Mouse (Mus musculus): ENCODE measurements at regions not wholly inside any gene's neighbourhood (a gene's known extent, or its start where the extent isn't known, plus 50 kb on each side); places are given as distances from the start of the nearest gene placed in this dataset.

DNA sequence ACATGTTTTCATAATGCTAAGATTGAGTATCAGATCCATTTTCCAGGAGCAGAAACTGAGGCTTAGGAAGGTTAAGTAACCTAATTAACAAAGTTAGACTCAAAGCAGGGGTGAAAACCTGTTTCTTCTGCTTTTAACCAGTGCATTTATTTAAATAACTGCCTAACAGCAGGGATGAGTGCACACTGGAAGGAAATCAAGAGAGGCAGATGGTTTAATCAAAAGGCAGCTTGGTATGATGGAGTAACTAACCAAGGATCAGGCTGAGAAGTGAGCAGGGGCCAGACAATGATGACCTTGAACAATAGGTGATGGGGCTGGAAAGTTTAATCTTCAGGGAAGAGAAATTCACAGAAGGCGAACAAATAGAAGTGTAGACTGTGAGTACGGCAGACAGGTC, 199.9 kb downstream of the Emp1 start:
- no peak for DNase-seq (ENCODE audit: low read depth in 1 of 2, low spot score in 2 of 2)
- Histone ChIP-seq H3K4me3 (ENCODE audit: extremely low read depth, insufficient read depth, insufficient read length) (no peak overlapping the region), H3K27me3 (ENCODE audit: control insufficient read depth, insufficient read depth, low read length) (no peaks in the 10 kb centered on the region), H3K36me3 (ENCODE audit: control insufficient read depth, insufficient read depth, low read length) (no peaks in the 10 kb centered on the region), H3K4me1 (ENCODE audit: control insufficient read depth, insufficient read depth, insufficient read length) (no peaks in the 10 kb centered on the region), H3K27ac (ENCODE audit: insufficient read depth, low read length) (no peak overlapping the region)
- no peak for TF ChIP-seq POLR2A (IDR thresholded peaks at IDR 0.05; ENCODE audit: low read depth, low read length)
- TF ChIP-seq CTCF (IDR thresholded peaks at IDR 0.05; ENCODE audit: extremely low read depth, insufficient read depth, insufficient read length, insufficient replicate concordance): no peak
- 94% methylated on average over 2 of the region's 2 CpGs for WGBS

DNA sequence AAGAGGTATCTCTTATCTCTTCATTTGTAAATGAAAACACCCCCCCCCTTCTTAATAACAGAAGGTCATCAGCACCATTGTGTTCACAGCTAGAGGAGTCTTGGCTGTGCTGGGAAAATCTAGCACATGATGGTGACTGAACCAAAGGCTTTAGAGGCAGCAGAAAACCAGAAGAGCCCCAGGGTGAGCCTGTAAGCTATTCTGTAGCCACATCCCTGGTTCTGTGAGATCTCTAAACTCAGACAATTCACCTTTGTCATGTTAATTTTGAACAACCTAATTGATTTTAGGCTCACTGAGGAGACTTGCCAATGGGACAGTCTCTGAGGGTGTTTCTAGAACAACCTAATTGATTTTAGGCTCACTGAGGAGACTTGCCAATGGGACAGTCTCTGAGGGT, 201.4 kb downstream of the Emp1 start:
- Histone ChIP-seq H3K4me1 (ENCODE audit: control insufficient read depth, insufficient read depth, insufficient read length) (no peaks in the 10 kb centered on the region), H3K27ac (ENCODE audit: insufficient read depth, low read length) (no peak overlapping the region), H3K27me3 (ENCODE audit: control insufficient read depth, insufficient read depth, low read length) (no peaks in the 10 kb centered on the region), H3K36me3 (ENCODE audit: control insufficient read depth, insufficient read depth, low read length) (no peaks in the 10 kb centered on the region), H3K4me3 (ENCODE audit: extremely low read depth, insufficient read depth, insufficient read length) (no peak overlapping the region)
- DNase-seq (ENCODE audit: low read depth in 1 of 2, low spot score in 2 of 2): no peak
- TF ChIP-seq POLR2A (IDR thresholded peaks at IDR 0.05; ENCODE audit: low read depth, low read length): no peak
- no peak for TF ChIP-seq CTCF (IDR thresholded peaks at IDR 0.05; ENCODE audit: extremely low read depth, insufficient read depth, insufficient read length, insufficient replicate concordance)

DNA sequence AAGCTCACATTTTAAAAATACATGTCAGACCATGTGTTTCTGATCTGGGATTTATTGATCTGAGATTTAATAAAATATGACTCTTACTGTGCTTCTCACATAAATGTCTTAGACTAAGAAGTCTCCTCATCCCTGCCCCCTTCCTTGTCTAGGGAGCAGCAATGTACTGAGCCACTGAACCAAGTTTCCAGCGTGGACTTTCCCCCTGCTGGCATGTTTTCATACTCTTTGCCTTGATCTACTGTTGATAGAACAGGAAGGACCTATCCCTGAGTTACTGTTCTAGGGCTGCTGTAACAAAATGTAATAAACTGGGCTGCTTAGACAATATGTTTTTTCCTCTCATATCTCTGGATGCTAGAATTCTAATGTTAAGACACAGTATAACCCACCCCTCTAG, 206.7 kb downstream of the Emp1 start:
- H3K27me3 ChIP-seq (ENCODE audit: control insufficient read depth, insufficient read depth, low read length): no peaks in the 10 kb centered on the region
- no peaks in the 10 kb centered on the region for H3K4me1 ChIP-seq (ENCODE audit: control insufficient read depth, insufficient read depth, insufficient read length)
- DNase-seq (ENCODE audit: low read depth in 1 of 2, low spot score in 2 of 2): no peak
- no peak overlapping the region for H3K4me3 ChIP-seq (ENCODE audit: extremely low read depth, insufficient read depth, insufficient read length)
- H3K36me3 ChIP-seq (ENCODE audit: control insufficient read depth, insufficient read depth, low read length): no peaks in the 10 kb centered on the region
- TF ChIP-seq CTCF (IDR thresholded peaks at IDR 0.05; ENCODE audit: extremely low read depth, insufficient read depth, insufficient read length, insufficient replicate concordance): no peak
- TF ChIP-seq POLR2A (IDR thresholded peaks at IDR 0.05; ENCODE audit: low read depth, low read length): no peak
- 54% methylated on average over 1 of the region's 1 CpGs for WGBS
- H3K27ac ChIP-seq (ENCODE audit: insufficient read depth, low read length): no peak overlapping the region

DNA sequence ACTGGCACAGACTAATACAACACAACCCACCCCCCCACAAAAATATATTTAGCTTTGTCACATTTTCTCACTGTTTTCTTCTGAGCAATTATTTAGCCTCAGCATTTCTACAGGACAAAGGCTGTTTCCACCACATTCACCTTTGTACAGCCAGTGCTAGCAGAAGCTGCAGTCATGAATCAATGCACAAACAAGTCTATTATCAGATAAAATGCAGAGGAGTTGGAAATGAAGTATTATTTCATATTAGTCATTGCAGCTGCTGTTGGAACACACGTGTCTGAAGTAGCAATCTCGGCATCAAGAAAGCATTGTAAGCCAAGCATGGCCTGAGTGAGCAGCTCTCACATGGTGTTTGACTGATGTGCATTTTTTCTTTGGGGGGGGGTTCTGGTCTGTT, 212.9 kb downstream of the Emp1 start:
- no peak for TF ChIP-seq POLR2A (IDR thresholded peaks at IDR 0.05; ENCODE audit: low read depth, low read length)
- TF ChIP-seq CTCF (IDR thresholded peaks at IDR 0.05; ENCODE audit: extremely low read depth, insufficient read depth, insufficient read length, insufficient replicate concordance): no peak

DNA sequence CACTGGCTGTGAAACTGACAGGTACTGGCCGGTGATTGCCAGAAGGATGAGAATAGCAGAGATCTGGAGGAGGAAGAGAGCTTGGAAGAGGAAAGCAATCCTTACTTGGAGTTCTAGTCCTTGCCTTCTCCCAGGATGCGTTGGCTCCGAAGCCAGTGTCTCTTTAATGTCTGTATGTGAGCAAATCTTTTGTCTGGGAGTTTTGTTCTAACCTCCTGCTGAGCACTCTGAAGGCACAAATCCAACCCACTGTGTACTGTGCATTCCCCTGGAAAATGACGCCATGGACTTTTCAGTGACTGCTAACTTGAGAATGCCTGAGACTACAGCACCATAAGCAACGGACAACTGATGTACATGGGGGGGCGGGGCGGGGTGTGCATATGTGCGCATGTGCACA, 216.4 kb downstream of the Emp1 start:
- Histone ChIP-seq H3K27ac (ENCODE audit: insufficient read depth, low read length) (no peak overlapping the region), H3K27me3 (ENCODE audit: control insufficient read depth, insufficient read depth, low read length) (no peaks in the 10 kb centered on the region), H3K4me1 (ENCODE audit: control insufficient read depth, insufficient read depth, insufficient read length) (no peaks in the 10 kb centered on the region), H3K36me3 (ENCODE audit: control insufficient read depth, insufficient read depth, low read length) (no peaks in the 10 kb centered on the region), H3K4me3 (ENCODE audit: extremely low read depth, insufficient read depth, insufficient read length) (no peak overlapping the region)
- TF ChIP-seq CTCF (IDR thresholded peaks at IDR 0.05; ENCODE audit: extremely low read depth, insufficient read depth, insufficient read length, insufficient replicate concordance): no peak
- TF ChIP-seq POLR2A (IDR thresholded peaks at IDR 0.05; ENCODE audit: low read depth, low read length): no peak
- no peak for DNase-seq (ENCODE audit: low read depth in 1 of 2, low spot score in 2 of 2)
- WGBS: 90% methylated on average over 8 of the region's 8 CpGs

More for the DNA sequence above, 212.9 kb downstream of the Emp1 start:
- no peak for DNase-seq (ENCODE audit: low read depth in 1 of 2, low spot score in 2 of 2)
- Histone ChIP-seq H3K27me3 (ENCODE audit: control insufficient read depth, insufficient read depth, low read length) (no peaks in the 10 kb centered on the region), H3K4me1 (ENCODE audit: control insufficient read depth, insufficient read depth, insufficient read length) (no peaks in the 10 kb centered on the region), H3K36me3 (ENCODE audit: control insufficient read depth, insufficient read depth, low read length) (no peaks in the 10 kb centered on the region), H3K4me3 (ENCODE audit: extremely low read depth, insufficient read depth, insufficient read length) (no peak overlapping the region), H3K27ac (ENCODE audit: insufficient read depth, low read length) (no peak overlapping the region)
- 90% methylated on average over 2 of the region's 2 CpGs for WGBS

DNA sequence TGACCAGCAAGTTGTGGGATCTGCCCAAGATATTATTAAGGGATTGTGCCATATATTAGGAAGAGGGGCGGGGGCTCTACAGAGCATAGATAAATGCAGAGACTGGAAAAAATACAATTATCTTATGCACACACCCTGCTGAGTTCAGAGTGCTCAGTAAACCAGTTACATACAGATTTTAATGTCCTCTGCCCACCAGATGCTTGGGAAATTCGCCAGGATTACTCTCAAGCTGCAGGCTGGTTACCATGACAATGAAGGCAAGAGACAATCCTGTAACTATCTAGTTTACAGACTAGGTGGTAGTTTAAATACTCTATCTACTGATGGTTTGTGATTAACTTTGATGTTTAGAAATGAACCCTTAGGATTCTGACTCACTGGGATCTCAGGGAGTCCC, 220.2 kb downstream of the Emp1 start:
- Histone ChIP-seq H3K4me1 (ENCODE audit: control insufficient read depth, insufficient read depth, insufficient read length) (no peaks in the 10 kb centered on the region), H3K27ac (ENCODE audit: insufficient read depth, low read length) (no peak overlapping the region), H3K27me3 (ENCODE audit: control insufficient read depth, insufficient read depth, low read length) (no peaks in the 10 kb centered on the region), H3K36me3 (ENCODE audit: control insufficient read depth, insufficient read depth, low read length) (no peaks in the 10 kb centered on the region), H3K4me3 (ENCODE audit: extremely low read depth, insufficient read depth, insufficient read length) (no peak overlapping the region)
- TF ChIP-seq CTCF (IDR thresholded peaks at IDR 0.05; ENCODE audit: extremely low read depth, insufficient read depth, insufficient read length, insufficient replicate concordance): no peak
- no peak for TF ChIP-seq POLR2A (IDR thresholded peaks at IDR 0.05; ENCODE audit: low read depth, low read length)
- DNase-seq (ENCODE audit: low read depth in 1 of 2, low spot score in 2 of 2): no peak
- 58% methylated on average over 2 of the region's 2 CpGs for WGBS

DNA sequence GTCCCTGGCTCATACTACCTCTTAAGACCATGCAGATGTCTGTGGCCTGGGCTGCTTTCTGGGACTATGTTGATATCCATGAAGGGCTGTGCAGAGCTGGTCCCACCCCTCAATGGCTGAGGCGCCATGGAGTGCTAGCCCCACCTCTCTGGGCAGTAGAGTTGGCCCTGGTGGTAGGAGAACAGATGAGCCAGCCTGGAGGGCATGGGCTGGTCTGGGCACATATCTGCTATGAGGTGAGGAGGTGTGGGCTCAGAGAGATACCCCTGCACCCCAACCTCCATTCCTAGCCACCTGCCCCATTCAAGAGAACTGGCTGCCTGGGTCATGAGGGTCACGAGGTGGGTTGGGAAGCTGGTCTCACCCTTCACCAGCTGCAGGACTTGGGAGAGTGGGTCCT, 222.4 kb downstream of the Emp1 start:
- no peak overlapping the region for H3K27ac ChIP-seq (ENCODE audit: insufficient read depth, low read length)
- H3K36me3 ChIP-seq (ENCODE audit: control insufficient read depth, insufficient read depth, low read length): no peaks in the 10 kb centered on the region
- no peaks in the 10 kb centered on the region for H3K27me3 ChIP-seq (ENCODE audit: control insufficient read depth, insufficient read depth, low read length)
- no peak overlapping the region for H3K4me3 ChIP-seq (ENCODE audit: extremely low read depth, insufficient read depth, insufficient read length)
- TF ChIP-seq POLR2A (IDR thresholded peaks at IDR 0.05; ENCODE audit: low read depth, low read length) (no peak), CTCF (IDR thresholded peaks at IDR 0.05; ENCODE audit: extremely low read depth, insufficient read depth, insufficient read length, insufficient replicate concordance) (no peak)
- no peaks in the 10 kb centered on the region for H3K4me1 ChIP-seq (ENCODE audit: control insufficient read depth, insufficient read depth, insufficient read length)
- DNase-seq (ENCODE audit: low read depth in 1 of 2, low spot score in 2 of 2): no peak
- 89% methylated on average over 2 of the region's 2 CpGs for WGBS

All from spleen, adult 2 months (tissue).